Comparison of ENCODE assay signal across 13 mouse cellular contexts in the genomic region with DNA sequence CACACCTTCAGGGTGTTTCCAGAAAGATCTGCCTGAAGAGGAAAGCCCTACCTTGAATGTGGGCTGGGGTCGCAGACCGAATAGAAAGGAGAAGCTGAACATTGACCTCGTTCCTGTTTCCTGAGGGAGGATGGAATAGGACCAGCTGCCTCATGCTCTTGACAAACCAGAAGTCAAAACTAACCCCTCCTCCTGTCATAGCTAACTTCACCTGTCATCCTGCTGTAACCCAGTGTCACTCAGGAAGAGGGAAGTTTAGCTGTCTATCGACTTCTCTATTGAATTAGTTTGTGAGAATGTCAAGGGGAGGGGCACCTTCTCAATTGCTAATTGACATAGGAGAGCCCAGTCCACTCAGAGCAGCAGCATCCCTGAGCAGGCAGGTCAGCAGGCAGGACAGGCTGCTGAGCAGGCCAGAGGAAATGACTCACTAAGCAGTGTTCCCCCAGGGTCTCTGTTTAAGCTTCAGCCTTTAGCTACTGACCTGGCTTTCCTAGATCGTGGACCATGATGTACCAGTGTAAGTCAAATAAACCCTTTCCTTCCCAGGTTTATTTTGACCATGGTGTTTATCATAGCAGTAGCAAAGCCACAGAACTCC. TPM values are rescaled to one million over a fixed set of nuclear protein-coding genes. Genes with fewer than 3 reads are reported as not detected.
"Had no signal": no experiment of that assay in that cellular context is flagged by ENCODE, and none has a peak within 500 bp of the region (broad histone marks: within the 10 kb centered on the region; RNA-seq: fewer than 3 reads in every experiment).

No protein-coding gene starts in this region.

- DNase-seq: kidney, postnatal 36 days; layer of hippocampus, adult 9-11 months; liver; liver, embryonic 13.5 days; liver, postnatal 0 days; lung, postnatal 36 days; right cerebral cortex, postnatal 25 days; thymus, postnatal 4 days had no signal

- ATAC-seq: liver, postnatal 0 days; midbrain, embryonic 15.5 days had no signal

- H3K27me3 ChIP-seq: limb, embryonic 12.5 days; liver, embryonic 13.5 days; lung, embryonic 15.5 days; megakaryocyte, embryonic 14.5 days; midbrain, embryonic 15.5 days; neural tube, embryonic 13.5 days had no signal

RNA-seq across cellular contexts. Expression of a gene that starts 54.7 kb away (rescaled TPM):
- polyA plus RNA-seq: liver, embryonic 13.5 days; liver, postnatal 0 days had no signal
